Mouse (Mus musculus): ENCODE measurements around the gene Lamc2.

Gene Lamc2

GRCm38 (mm10) chr1:153180586-153181289 is 5.5 kb downstream of the Lamc2 start:
- DNase-seq (ENCODE audit: extremely low read depth, low read depth, low spot score), result no peak

GRCm38 (mm10) chr1:153180160-153180559 is 6.1 kb downstream of the Lamc2 start:
- DNase-seq (ENCODE audit: extremely low read depth, low read depth, low spot score), result no peak

GRCm38 (mm10) chr1:153174801-153175200 is 11.4 kb downstream of the Lamc2 start:
- no peak for DNase-seq (ENCODE audit: extremely low read depth, low read depth, low spot score)

GRCm38 (mm10) chr1:153173276-153173675 is 13.0 kb downstream of the Lamc2 start:
- DNase-seq (ENCODE audit: extremely low read depth, low read depth, low spot score), result peak; percentile 14

- DNase-seq (ENCODE audit: extremely low read depth, low read depth, low spot score), result no peak
Measured at GRCm38 (mm10) chr1:153172291-153172731, 13.9 kb downstream of the Lamc2 start.

GRCm38 (mm10) chr1:153171011-153171410 is 15.2 kb downstream of the Lamc2 start:
- no peak for DNase-seq (ENCODE audit: extremely low read depth, low read depth, low spot score)

GRCm38 (mm10) chr1:153168293-153168692 is 18.0 kb downstream of the Lamc2 start:
- DNase-seq (ENCODE audit: extremely low read depth, low read depth, low spot score), result no peak

GRCm38 (mm10) chr1:153163831-153164230 is 22.4 kb downstream of the Lamc2 start:
- no peak for DNase-seq (ENCODE audit: extremely low read depth, low read depth, low spot score)

GRCm38 (mm10) chr1:153159137-153159536 is 27.1 kb downstream of the Lamc2 start:
- no peak for DNase-seq (ENCODE audit: extremely low read depth, low read depth, low spot score)

- DNase-seq (ENCODE audit: extremely low read depth, low read depth, low spot score), result no peak
Measured at GRCm38 (mm10) chr1:153157021-153157623, 29.1 kb downstream of the Lamc2 start.

- no peak for DNase-seq (ENCODE audit: extremely low read depth, low read depth, low spot score)
Measured at GRCm38 (mm10) chr1:153155364-153155763, 30.9 kb downstream of the Lamc2 start.

- DNase-seq (ENCODE audit: extremely low read depth, low read depth, low spot score), result no peak
Measured at GRCm38 (mm10) chr1:153153619-153154137, 32.6 kb downstream of the Lamc2 start.

GRCm38 (mm10) chr1:153152594-153152993 is 33.7 kb downstream of the Lamc2 start:
- no peak for DNase-seq (ENCODE audit: extremely low read depth, low read depth, low spot score)

GRCm38 (mm10) chr1:153145791-153146190 is 40.5 kb downstream of the Lamc2 start:
- DNase-seq (ENCODE audit: extremely low read depth, low read depth, low spot score), result no peak

GRCm38 (mm10) chr1:153144021-153144420 is 42.2 kb downstream of the Lamc2 start:
- DNase-seq (ENCODE audit: extremely low read depth, low read depth, low spot score), result no peak

- no peak for DNase-seq (ENCODE audit: extremely low read depth, low read depth, low spot score)
Measured at GRCm38 (mm10) chr1:153140747-153141228, 45.5 kb downstream of the Lamc2 start.

- no peak for DNase-seq (ENCODE audit: extremely low read depth, low read depth, low spot score)
Measured at GRCm38 (mm10) chr1:153140265-153140664, 46.0 kb downstream of the Lamc2 start.

GRCm38 (mm10) chr1:153139635-153140034 is 46.6 kb downstream of the Lamc2 start:
- DNase-seq (ENCODE audit: extremely low read depth, low read depth, low spot score), result no peak

GRCm38 (mm10) chr1:153138486-153138885 is 47.8 kb downstream of the Lamc2 start:
- no peak for DNase-seq (ENCODE audit: extremely low read depth, low read depth, low spot score)

GRCm38 (mm10) chr1:153136647-153137046 is 49.6 kb downstream of the Lamc2 start:
- DNase-seq (ENCODE audit: extremely low read depth, low read depth, low spot score), result no peak

- no peak for DNase-seq (ENCODE audit: extremely low read depth, low read depth, low spot score)
Measured at GRCm38 (mm10) chr1:153133865-153134781, 52.1 kb downstream of the Lamc2 start.

All from fat pad, adult 2 months (tissue).